Mouse (Mus musculus): ENCODE measurements around the gene Hk1. TPM values are rescaled to one million over a fixed set of nuclear protein-coding genes. Genes with fewer than 3 reads are reported as not detected.

Hk1 gene
- polyA plus RNA-seq (2021; fragmentation: Nextera tagmentation): 19.9 and 78.0 TPM in 2 replicates
- long read RNA-seq, experiment 1, full-length matches to known transcripts: 541 of 687 reads
- long read RNA-seq, experiment 1, partial matches to known transcripts: 104 of 687 reads
- long read RNA-seq, experiment 1, other reads (novel, unspliced or antisense): 42 of 687 reads
- long read RNA-seq, experiment 2, full-length matches to known transcripts: 5 of 45 reads
- long read RNA-seq, experiment 2, partial matches to known transcripts: 21 of 45 reads
- long read RNA-seq, experiment 2, other reads (novel, unspliced or antisense): 19 of 45 reads

DNA sequence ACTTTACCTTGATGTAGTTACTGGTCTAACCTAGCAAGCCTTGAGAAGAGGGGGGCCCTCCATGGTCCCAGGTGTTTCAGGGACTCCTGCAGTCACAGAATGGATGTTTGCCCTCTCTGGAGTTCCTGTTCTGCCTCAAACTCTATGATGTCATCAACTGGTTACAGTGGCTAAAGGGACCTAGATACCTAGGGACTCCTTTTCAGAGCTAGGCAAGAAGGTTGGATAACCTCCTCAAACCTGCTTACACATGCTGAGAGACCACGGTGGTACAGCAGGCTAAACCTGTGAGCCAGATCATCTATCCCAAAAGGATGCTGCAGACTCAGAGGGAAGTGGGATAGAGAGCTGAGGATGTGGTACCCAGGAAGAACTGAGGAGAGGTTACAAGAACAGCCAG, at the start of gene Hk1:
Gene Hk1 (minus strand): TSS at position 101 of the 400 bp plus-strand sequence.

GRCm38 (mm10) chr10:62422255-62422654, 42.5 kb upstream of the Hk1 start, which contains the start of gene Hkdc1:
Gene Hkdc1 (minus strand): TSS chr10:62422491.

GRCm38 (mm10) chr10:62252000-62252488, 127.7 kb downstream of the Hk1 start, which contains the start of gene Tacr2:
Gene Tacr2 (plus strand): TSS chr10:62252438.

GRCm38 (mm10) chr10:62230708-62231394, 148.9 kb downstream of the Hk1 start, which contains the start of gene Tspan15:
Gene Tspan15 (minus strand): TSS chr10:62231251.

Other genes with a start within 250 kb of the Hk1 start
- not detected in 2 replicates for gene Neurog3, start 246.8 kb downstream of the Hk1 start, polyA plus RNA-seq (2021; fragmentation: Nextera tagmentation)
- 36.2 and 48.1 TPM in 2 replicates for gene Fam241b, start 236.0 kb downstream of the Hk1 start, polyA plus RNA-seq (2021; fragmentation: Nextera tagmentation)
- 20.9 and 27.5 TPM in 2 replicates for gene Tspan15, start 148.7 kb downstream of the Hk1 start, polyA plus RNA-seq (2021; fragmentation: Nextera tagmentation)
- 0.19 and 0.37 TPM in 2 replicates for gene Tacr2, start 127.5 kb downstream of the Hk1 start, polyA plus RNA-seq (2021; fragmentation: Nextera tagmentation)
- 2.8 and 3.3 TPM in 2 replicates for gene Hkdc1, start 42.6 kb upstream of the Hk1 start, polyA plus RNA-seq (2021; fragmentation: Nextera tagmentation)
- 0.56 and 1.1 TPM in 2 replicates for gene 4930507D05Rik, start 69.6 kb upstream of the Hk1 start, polyA plus RNA-seq (2021; fragmentation: Nextera tagmentation)
- gene Supv3l1, start 69.8 kb upstream of the Hk1 start, polyA plus RNA-seq (2021; fragmentation: Nextera tagmentation): 12.8 and 14.4 TPM in 2 replicates
- 46.0 and 58.3 TPM in 2 replicates for gene Vps26a, start 106.9 kb upstream of the Hk1 start, polyA plus RNA-seq (2021; fragmentation: Nextera tagmentation)
- gene Srgn, start 147.5 kb upstream of the Hk1 start, polyA plus RNA-seq (2021; fragmentation: Nextera tagmentation): 18.4 and 19.6 TPM in 2 replicates
- 34.4 and 137 TPM in 2 replicates for gene Kif1bp, start 198.5 kb upstream of the Hk1 start, polyA plus RNA-seq (2021; fragmentation: Nextera tagmentation)
- 3.8 and 4.1 TPM in 2 replicates for gene Ddx21, start 222.4 kb upstream of the Hk1 start, polyA plus RNA-seq (2021; fragmentation: Nextera tagmentation)

Data from left cerebral cortex, adult 6 months (tissue).